Mouse (Mus musculus) testis, adult 2 months (tissue): ENCODE measurements around the gene Fbrs. TPM values are rescaled to one million over a fixed set of nuclear protein-coding genes. Genes with fewer than 3 reads are reported as not detected.
"Not testable (repeated sequence)": the region's sequence is repeated elsewhere in the genome, so short reads cannot be mapped to it uniquely, and the experiment has no call there.

ENCODE experiments used
- H3K27ac ChIP-seq: fragments of 200-500 bp; 2 replicates; pipeline ENCODE4 v1.5.1; 2012; ENCODE audit warnings: low read depth, low read length; ENCODE audit not compliant: control insufficient read depth, insufficient read depth
- H3K27me3 ChIP-seq: fragments of 200-500 bp; 2 replicates; pipeline ENCODE4 v1.6.1; 2012; ENCODE audit warnings: mild to moderate bottlenecking, low read length, moderate library complexity; ENCODE audit not compliant: control insufficient read depth, insufficient read depth
- H3K36me3 ChIP-seq: fragments of 200-500 bp; 2 replicates; pipeline ENCODE4 v1.6.1; 2012; ENCODE audit warnings: mild to moderate bottlenecking, low read length; ENCODE audit not compliant: control insufficient read depth, insufficient read depth
- H3K4me1 ChIP-seq: fragments of 200-500 bp; 2 replicates; pipeline ENCODE4 v1.6.1; 2012; ENCODE audit warnings: low read length; ENCODE audit not compliant: control insufficient read depth, insufficient read depth
- H3K4me3 ChIP-seq: fragments of 200-500 bp; 2 replicates; pipeline ENCODE4 v1.5.1; 2012; ENCODE audit warnings: low read depth, mild to moderate bottlenecking, low read length, moderate library complexity, mixed read lengths; ENCODE audit not compliant: control insufficient read depth
- CTCF ChIP-seq: fragments of 200-500 bp; IDR thresholded peaks from 2 replicates; pipeline ENCODE4 v1.5.1; 2012; ENCODE audit warnings: low read depth, mild to moderate bottlenecking, inconsistent platforms, low read length, moderate library complexity; ENCODE audit not compliant: control insufficient read depth, insufficient read depth, insufficient replicate concordance
- POLR2A ChIP-seq: fragments of 200-500 bp; IDR thresholded peaks from 2 replicates; pipeline ENCODE4 v1.6.1; 2012; ENCODE audit warnings: low read depth, mild to moderate bottlenecking, inconsistent platforms, low read length, moderate library complexity; ENCODE audit not compliant: control insufficient read depth
- polyA plus RNA-seq: library from polyadenylated mRNA; depleted of rRNA; stranded (reverse); fragments of >200 nt; gene quantifications from 2 replicates; pipeline ENCODE4 v1.2.3, GENCODE M21; 2012

Gene Fbrs
- polyA plus RNA-seq, 1 experiment, result 44.8 TPM

- Histone ChIP-seq H3K4me3 (peak overlapping the region; percentile 98; the same call in 1 of the 2 replicates), H3K4me1 (peaks cover 9% of the 10 kb centered on the region), H3K27me3 (no peaks in the 10 kb centered on the region), H3K36me3 (peaks cover 3% of the 10 kb centered on the region), H3K27ac (peak overlapping the region; percentile 100)
- no peak for TF ChIP-seq CTCF
- no peak for TF ChIP-seq POLR2A
These were observed 2.1 kb upstream of the Fbrs start for GRCm38 (mm10) chr7:127476855-127477254.

- H3K27ac ChIP-seq, result peak overlapping the region; percentile 100
- H3K4me3 ChIP-seq, result peak overlapping the region; percentile 98
- TF ChIP-seq POLR2A, result peak; percentile 87
- TF ChIP-seq CTCF, result peak; percentile 22; the same call in 1 of the 2 replicates
- H3K36me3 ChIP-seq, result peaks cover 4% of the 10 kb centered on the region
- H3K27me3 ChIP-seq, result no peaks in the 10 kb centered on the region
- H3K4me1 ChIP-seq, result peaks cover 5% of the 10 kb centered on the region
These were observed 1.0 kb upstream of the Fbrs start for GRCm38 (mm10) chr7:127477687-127478634.

DNA sequence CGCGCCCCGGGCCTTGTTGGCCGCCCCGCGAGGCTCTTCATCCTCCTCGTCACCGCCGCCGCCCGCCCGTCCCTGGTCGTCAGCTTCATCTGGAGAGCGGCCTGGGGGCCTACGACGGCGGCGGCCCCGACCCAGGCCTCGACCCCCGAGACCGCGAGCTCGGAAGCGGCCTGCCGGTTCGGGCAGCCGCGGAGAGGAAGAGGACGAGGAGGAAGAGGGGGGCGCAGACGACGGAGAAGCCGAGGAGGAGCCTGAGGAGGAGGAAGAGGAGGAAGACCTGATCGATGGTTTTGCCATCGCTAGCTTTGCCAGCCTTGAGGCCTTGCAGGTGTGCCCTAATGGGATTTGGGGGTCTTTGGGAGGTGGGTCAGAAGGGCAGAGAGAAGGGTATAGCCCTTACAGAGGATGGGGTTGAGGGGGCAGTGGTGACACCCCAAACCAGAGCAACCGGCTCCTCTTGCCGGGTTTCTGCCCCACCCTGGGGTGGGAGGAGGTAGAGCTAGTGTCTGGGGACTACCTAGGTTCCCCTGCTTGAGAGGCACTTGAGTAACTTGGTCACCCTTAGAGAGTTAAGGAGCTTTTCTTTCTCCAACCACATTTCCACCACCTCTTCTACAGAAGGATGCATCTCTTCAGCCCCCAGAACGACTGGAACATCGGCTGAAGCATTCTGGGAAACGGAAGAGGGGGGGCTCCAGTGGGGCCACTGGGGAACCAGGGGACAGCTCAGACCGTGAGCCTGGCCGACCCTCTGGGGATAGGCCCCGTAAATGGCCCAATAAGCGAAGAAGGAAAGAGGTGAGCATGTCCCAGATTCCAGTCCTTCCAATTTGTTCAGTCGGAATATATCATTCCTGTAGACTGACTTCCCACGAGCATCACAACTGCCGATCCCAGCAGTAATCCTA lies 573 bp downstream of the Fbrs start:
- TF ChIP-seq POLR2A, result no peak
- TF ChIP-seq CTCF, result no peak
- Histone ChIP-seq H3K4me1 (peaks cover 5% of the 10 kb centered on the region), H3K27ac (peak overlapping the region; percentile 100), H3K27me3 (no peaks in the 10 kb centered on the region), H3K36me3 (peaks cover 5% of the 10 kb centered on the region), H3K4me3 (peak overlapping the region; percentile 98)

- TF ChIP-seq CTCF, result no peak
- no peak for TF ChIP-seq POLR2A
- H3K36me3 ChIP-seq, result peaks cover 5% of the 10 kb centered on the region
- no peak overlapping the region; the same call in 1 of the 2 replicates for H3K27ac ChIP-seq
These were observed 1.3 kb downstream of the Fbrs start for GRCm38 (mm10) chr7:127480321-127480720.

DNA sequence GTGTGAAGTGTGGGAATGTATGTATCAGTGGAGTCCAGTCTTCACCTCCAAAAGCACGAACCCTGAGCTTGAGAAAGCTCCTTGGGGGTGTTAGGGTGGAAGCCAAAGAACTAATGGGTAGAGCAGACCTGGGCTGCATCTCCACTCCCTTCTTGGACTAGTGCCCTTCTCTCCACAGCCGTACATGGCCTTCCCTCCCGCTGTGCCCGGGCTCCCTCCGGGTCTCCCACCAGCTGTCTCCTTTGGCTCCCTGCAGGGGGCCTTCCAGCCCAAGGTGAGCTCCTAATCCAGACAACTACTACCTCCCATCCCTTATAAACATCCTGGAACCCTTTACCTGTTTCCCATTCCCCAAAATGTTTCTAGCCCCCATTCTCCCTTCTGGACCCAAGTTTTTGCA lies 6.4 kb downstream of the Fbrs start:
- H3K4me1 ChIP-seq, result no peaks in the 10 kb centered on the region
- peaks cover 4% of the 10 kb centered on the region for H3K36me3 ChIP-seq
- H3K27me3 ChIP-seq, result no peaks in the 10 kb centered on the region
- H3K4me3 ChIP-seq, result no peak overlapping the region
- TF ChIP-seq CTCF, result no peak
- no peak for TF ChIP-seq POLR2A
- H3K27ac ChIP-seq, result no peak overlapping the region

More at GRCm38 (mm10) chr7:127480321-127480720, 1.3 kb downstream of the Fbrs start:
- Histone ChIP-seq H3K4me1 (peaks cover 5% of the 10 kb centered on the region), H3K27me3 (no peaks in the 10 kb centered on the region), H3K4me3 (peak overlapping the region; percentile 98)

GRCm38 (mm10) chr7:127488364-127488763 lies 9.4 kb downstream of the Fbrs start:
- H3K27me3 ChIP-seq, H3K27ac ChIP-seq, H3K36me3 ChIP-seq, H3K4me3 ChIP-seq, H3K4me1 ChIP-seq: not testable (repeated sequence)

DNA sequence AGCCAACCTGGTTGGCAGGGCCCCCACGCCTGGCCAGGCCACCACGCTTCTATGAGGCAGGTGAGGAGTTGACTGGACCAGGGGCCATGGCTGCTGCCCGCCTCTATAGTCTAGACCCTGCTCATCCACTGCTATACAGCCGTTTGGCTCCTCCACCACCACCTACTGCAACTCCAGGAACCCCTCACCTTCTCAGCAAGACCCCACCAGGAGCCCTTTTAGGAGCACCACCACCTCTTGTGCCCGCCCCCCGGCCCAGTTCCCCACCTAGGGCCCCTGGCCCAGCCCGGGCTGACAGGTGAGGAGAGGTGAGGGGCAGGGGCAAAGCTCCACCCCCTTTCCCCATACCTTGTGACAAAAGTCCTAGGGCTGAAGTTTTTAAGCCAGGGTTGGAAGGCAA lies 11.0 kb downstream of the Fbrs start:
- peaks cover 3% of the 10 kb centered on the region for H3K36me3 ChIP-seq

More for the DNA sequence above, 11.0 kb downstream of the Fbrs start:
- H3K4me1 ChIP-seq, result no peaks in the 10 kb centered on the region
- no peak overlapping the region for H3K4me3 ChIP-seq
- H3K27ac ChIP-seq, result no peak overlapping the region
- TF ChIP-seq POLR2A (no peak), CTCF (no peak)
- H3K27me3 ChIP-seq, result no peaks in the 10 kb centered on the region
